Mouse (Mus musculus) C2C12 (cell line): ENCODE measurements around the gene Smim12. TPM values are rescaled to one million over a fixed set of nuclear protein-coding genes. Genes with fewer than 3 reads are reported as not detected.

ENCODE experiments used
- H3K27me3 ChIP-seq: one replicate; pipeline ENCODE4 v1.6.1; 2011; ENCODE audit not compliant: control insufficient read depth, insufficient read depth, insufficient read length
- H3K36me3 ChIP-seq: one replicate; pipeline ENCODE4 v1.6.1; 2011; ENCODE audit not compliant: control insufficient read depth, insufficient read depth
- H3K4me3 ChIP-seq: one replicate; pipeline ENCODE4 v1.5.1; 2011; ENCODE audit warnings: mild to moderate bottlenecking, control low read depth; ENCODE audit not compliant: poor library complexity, insufficient read depth, severe bottlenecking
- H3K79me2 ChIP-seq: one replicate; pipeline ENCODE4 v1.6.1; 2011; ENCODE audit not compliant: control insufficient read depth, insufficient read depth
- H3K79me3 ChIP-seq: one replicate; pipeline ENCODE4 v1.6.1; 2011; ENCODE audit warnings: low read depth, control low read depth
- H3ac ChIP-seq: one replicate; pipeline ENCODE3; 2011; ENCODE audit warnings: low read depth; ENCODE audit not compliant: control insufficient read depth, insufficient read length
- CEBPB ChIP-seq: IDR thresholded peaks from one replicate; pipeline ENCODE4 v1.6.1; 2011; ENCODE audit warnings: low read depth, mild to moderate bottlenecking, control low read depth, moderate library complexity
- CTCF ChIP-seq: IDR thresholded peaks from one replicate; pipeline ENCODE4 v1.5.1; 2011; ENCODE audit not compliant: control insufficient read depth, insufficient read depth, insufficient read length
- FOSL1 ChIP-seq: IDR thresholded peaks from one replicate; pipeline ENCODE4 v1.8.0; 2011; ENCODE audit warnings: mild to moderate bottlenecking, low read length; ENCODE audit not compliant: poor library complexity, insufficient read depth, severe bottlenecking
- MAX ChIP-seq: IDR thresholded peaks from one replicate; pipeline ENCODE4 v1.6.1; 2011; ENCODE audit warnings: mild to moderate bottlenecking, control low read depth
- MYOD1 ChIP-seq: IDR thresholded peaks from one replicate; pipeline ENCODE4 v1.6.1; 2011; ENCODE audit warnings: low read depth; ENCODE audit not compliant: control insufficient read depth, insufficient read length
- MYOG ChIP-seq: IDR thresholded peaks from one replicate; pipeline ENCODE4 v1.6.1; 2011; ENCODE audit not compliant: control insufficient read depth, insufficient read length; ENCODE audit errors: extremely low read depth
- USF1 ChIP-seq: IDR thresholded peaks from one replicate; pipeline ENCODE4 v1.6.1; 2011; ENCODE audit warnings: low read depth, mild to moderate bottlenecking, control low read depth, moderate library complexity
- polyA plus RNA-seq: library from polyadenylated mRNA; unstranded; fragments of >200 nt; fragmentation: generic; extraction: Trizol; gene quantifications from one replicate; pipeline ENCODE4 v1.2.1, GENCODE M21; 2012; ENCODE audit warnings: missing spikeins

The Smim12 gene
- polyA plus RNA-seq, 1 experiment = 60.4 TPM

GRCm38 (mm10) chr4:127237271-127237670 is 6.3 kb upstream of the Smim12 start:
- Histone ChIP-seq H3K79me2 (no peaks in the 10 kb centered on the region), H3K4me3 (no peak overlapping the region), H3K36me3 (no peaks in the 10 kb centered on the region), H3K79me3 (no peaks in the 10 kb centered on the region), H3ac (no peak overlapping the region), H3K27me3 (peaks cover 26% of the 10 kb centered on the region)
- TF ChIP-seq FOSL1 = no peak
- TF ChIP-seq CEBPB = no peak
- TF ChIP-seq MYOG = no peak
- no peak for TF ChIP-seq MAX
- no peak for TF ChIP-seq MYOD1
- no peak for TF ChIP-seq USF1
- TF ChIP-seq CTCF = no peak

DNA sequence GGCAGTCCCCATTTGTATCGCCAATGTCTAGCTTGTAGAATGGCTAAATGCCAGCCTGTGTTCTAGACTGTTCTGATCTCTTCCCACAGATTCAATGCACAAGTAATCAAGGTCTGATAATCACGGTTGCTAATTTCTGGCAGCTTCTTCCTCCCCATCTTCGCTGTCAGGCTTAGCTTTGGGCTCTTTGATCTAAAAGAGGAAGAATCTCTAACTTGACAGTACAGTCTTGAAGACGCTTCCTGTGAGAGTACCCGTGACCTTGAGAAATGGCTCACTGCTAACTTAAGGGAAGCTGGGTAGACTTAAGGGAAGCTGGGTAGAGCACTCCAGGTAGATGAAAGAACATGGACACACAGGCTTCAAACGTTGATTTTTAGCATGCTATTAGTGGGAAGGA is 888 bp upstream of the Smim12 start:
- Histone ChIP-seq H3ac (no peak overlapping the region), H3K4me3 (no peak overlapping the region), H3K79me2 (peaks cover 20% of the 10 kb centered on the region), H3K27me3 (no peaks in the 10 kb centered on the region), H3K36me3 (peaks cover 5% of the 10 kb centered on the region), H3K79me3 (peaks cover 8% of the 10 kb centered on the region)
- no peak for TF ChIP-seq USF1
- TF ChIP-seq FOSL1 = no peak
- no peak for TF ChIP-seq MAX
- TF ChIP-seq MYOG = no peak
- TF ChIP-seq MYOD1 = no peak
- no peak for TF ChIP-seq CEBPB
- TF ChIP-seq CTCF = no peak

DNA sequence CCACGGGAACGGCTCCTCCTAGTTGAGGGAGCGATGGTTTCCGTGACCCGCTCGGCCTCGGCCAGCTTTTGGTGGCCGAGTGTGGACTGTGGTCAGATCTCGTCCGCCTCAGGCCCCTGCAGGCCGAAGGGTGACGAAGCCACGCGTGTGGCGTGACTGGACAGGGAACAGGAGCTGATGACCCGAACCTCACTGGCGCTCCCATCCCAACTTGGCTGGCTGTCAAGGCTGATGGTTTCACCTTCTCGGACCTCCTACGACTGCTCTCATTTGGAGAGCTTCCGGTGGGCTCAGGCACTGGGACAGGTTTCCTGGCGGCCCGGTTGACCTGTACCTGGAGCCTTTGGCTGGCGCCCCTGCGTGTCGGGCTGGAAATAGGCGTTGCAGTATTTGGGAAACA is 369 bp downstream of the Smim12 start:
- TF ChIP-seq CTCF (no peak), MYOG (no peak), USF1 (no peak), FOSL1 (no peak)
- Histone ChIP-seq H3ac (peak overlapping the region; percentile 88), H3K79me2 (peaks cover 20% of the 10 kb centered on the region)

DNA sequence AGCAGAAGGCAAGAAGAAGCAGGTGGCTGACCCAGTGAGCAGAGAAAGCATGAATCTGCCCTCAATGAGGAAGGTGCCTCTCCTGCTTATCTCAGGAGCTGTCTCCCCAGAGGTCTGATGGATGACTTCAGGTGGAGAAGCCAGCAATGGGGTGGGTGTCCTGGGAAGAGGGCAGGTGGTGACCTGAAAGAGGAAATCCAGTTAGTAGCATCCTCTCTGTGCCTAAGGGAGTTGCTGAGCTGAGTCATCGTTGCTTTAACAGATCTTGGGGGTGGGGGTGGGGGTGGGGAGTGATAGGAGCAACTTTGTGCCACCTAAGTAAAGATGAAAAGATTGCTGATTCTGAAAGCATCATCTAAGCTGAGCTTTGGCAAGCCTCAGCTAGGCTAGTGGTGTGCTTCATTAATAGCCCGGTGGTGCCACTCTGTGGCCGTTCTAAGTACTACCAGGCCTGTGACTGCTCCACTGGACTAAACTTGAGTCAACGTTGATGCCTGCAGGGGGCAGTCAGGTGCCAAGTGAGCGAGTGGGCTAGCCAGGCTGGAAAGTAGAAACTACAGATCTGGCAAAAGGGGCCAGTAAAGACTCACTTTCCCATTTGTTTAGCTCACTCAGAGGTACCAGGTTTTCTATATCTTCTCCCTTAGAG is 6.2 kb downstream of the Smim12 start:
- Histone ChIP-seq H3K27me3 (peaks cover 11% of the 10 kb centered on the region), H3K79me2 (peaks cover 8% of the 10 kb centered on the region), H3ac (no peak overlapping the region), H3K79me3 (peaks cover 5% of the 10 kb centered on the region), H3K4me3 (no peak overlapping the region), H3K36me3 (peaks cover 11% of the 10 kb centered on the region)
- peak; percentile 82 for TF ChIP-seq CTCF
- TF ChIP-seq MYOG = no peak
- no peak for TF ChIP-seq USF1
- TF ChIP-seq MYOD1 = no peak
- no peak for TF ChIP-seq CEBPB

More for the DNA sequence above, 369 bp downstream of the Smim12 start:
- H3K79me3 ChIP-seq = peaks cover 8% of the 10 kb centered on the region
- no peaks in the 10 kb centered on the region for H3K27me3 ChIP-seq
- H3K36me3 ChIP-seq = peaks cover 11% of the 10 kb centered on the region
- H3K4me3 ChIP-seq = peak overlapping the region; percentile 92

DNA sequence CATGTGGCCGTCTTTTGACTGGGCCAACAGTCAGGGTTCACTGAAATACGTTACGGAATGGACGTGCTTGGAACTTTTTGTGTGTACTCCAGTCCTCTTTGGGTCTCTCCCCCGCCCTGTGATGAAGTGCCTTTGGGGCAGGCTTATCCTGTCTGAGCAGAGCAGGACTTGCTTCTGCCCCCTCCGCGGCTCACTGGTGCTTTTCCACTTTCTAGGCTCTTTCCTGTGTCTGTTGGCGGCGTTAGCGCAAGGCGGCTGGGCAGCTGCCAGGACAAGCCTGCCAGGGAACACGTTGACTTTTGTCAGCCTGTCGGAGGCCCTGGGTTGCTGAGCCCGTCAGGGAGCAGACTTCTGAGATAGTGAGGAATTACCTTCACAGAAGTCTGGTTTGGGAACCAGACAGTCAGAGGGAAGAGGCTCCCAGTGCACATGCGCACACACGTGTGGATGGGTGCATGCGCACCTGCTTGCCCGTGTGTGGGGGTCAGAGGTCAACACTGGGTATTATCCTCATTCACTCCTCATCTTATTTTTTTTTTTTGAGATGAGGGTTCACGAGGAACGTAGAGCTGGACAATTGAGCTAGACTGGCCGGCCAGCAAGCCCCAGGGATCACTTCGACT is 8.5 kb downstream of the Smim12 start:
- no peak for TF ChIP-seq USF1
- TF ChIP-seq MYOD1 = no peak
- TF ChIP-seq FOSL1 = no peak
- Histone ChIP-seq H3K4me3 (no peak overlapping the region), H3K79me3 (no peaks in the 10 kb centered on the region), H3K79me2 (no peaks in the 10 kb centered on the region), H3ac (no peak overlapping the region), H3K27me3 (peaks cover 21% of the 10 kb centered on the region), H3K36me3 (peaks cover 7% of the 10 kb centered on the region)

- Histone ChIP-seq H3K79me3 (no peaks in the 10 kb centered on the region), H3K79me2 (no peaks in the 10 kb centered on the region), H3K36me3 (no peaks in the 10 kb centered on the region), H3ac (no peak overlapping the region), H3K27me3 (peaks cover 26% of the 10 kb centered on the region), H3K4me3 (no peak overlapping the region)
- TF ChIP-seq FOSL1 (no peak), USF1 (no peak), MYOG (no peak), MAX (no peak), CTCF (no peak), CEBPB (no peak), MYOD1 (no peak)
These were observed 13.2 kb downstream of the Smim12 start for GRCm38 (mm10) chr4:127256739-127257138.
